Mouse (Mus musculus): ENCODE measurements around the gene Rpl34.

DNA sequence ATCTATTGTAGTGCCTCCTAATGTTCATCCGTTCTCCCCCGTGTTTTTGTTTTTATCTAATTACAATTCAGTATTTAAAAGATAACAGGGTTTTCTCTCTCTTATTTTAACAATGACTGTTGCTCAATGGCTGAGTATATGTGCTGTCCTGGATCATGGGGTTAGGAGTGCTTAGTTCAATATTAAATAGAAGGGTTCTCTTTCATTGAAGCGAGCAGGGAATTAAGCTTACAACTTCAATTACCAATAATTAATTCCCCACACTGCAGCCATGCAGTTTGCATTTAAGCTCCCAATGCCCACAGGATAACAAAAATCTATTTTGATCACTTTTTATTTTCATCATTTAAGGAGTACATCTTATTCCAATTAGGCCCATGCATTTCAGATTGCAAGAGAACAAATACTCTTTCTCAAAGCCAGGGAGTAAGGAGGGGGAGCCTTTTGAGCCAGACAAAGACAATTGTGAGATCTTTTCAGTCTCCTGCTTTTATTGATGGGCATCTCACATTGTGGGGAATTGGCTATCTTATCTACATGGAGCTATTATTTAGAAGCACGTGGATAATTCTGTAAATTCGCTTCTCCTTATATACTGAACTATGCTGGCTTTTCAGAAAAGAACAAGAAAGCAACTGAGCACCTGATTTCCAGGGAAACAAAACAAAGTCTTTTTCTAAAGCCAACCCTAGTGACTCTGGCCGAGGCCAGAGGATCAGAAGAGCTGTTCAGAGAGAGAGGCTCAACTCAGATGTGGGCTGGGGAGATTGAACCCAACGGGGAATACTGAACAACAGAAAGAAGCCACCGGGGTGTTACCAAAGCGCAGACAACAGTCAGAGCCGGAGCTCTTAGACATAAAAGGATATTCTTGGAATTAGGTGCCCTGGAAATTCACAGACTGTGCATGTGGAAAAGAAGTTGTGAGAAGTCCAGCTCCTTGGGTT, 16.7 kb upstream of the Rpl34 start:
- TF ChIP-seq CTCF (IDR thresholded peaks at IDR 0.05; ENCODE audit: extremely low read depth, insufficient read depth, insufficient read length, insufficient replicate concordance) = no peak
- no peak for TF ChIP-seq POLR2A (IDR thresholded peaks at IDR 0.05; ENCODE audit: low read depth, low read length)
